ENCODE assay signal across 30 mouse cellular contexts in the genomic region with DNA sequence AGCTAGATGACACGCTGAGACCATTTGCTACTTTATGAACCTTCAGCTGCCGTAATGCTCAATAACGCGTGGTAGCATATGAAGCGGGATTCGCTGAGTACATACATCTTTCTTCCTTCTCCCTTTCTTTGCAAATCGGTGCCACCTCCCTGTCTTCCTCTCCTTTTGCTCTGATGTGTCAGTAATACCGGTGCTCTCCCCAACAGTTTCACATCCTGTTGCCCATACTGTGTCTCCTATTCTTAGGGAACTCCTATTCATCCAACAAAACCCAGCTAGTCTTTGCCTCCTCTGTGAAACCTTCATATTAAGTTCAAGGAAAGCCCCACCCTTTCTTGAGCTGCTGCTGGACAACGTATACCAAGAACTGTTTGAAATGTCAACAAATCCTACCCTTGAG.
"Had no signal": no experiment of that assay in that cellular context is flagged by ENCODE, and none has a peak within 500 bp of the region (broad histone marks: within the 10 kb centered on the region; RNA-seq: fewer than 3 reads in every experiment).

No protein-coding gene starts in this region.

- DNase-seq: heart, postnatal 10 days; heart, postnatal 14 days; heart, postnatal 36 days; heart, postnatal 4 days; kidney, adult 11 months; kidney, adult 18-20 months; kidney, adult 2 months; kidney, adult 8-10 months; kidney, adult 9 months; kidney, postnatal 10 days; kidney, postnatal 14 days; kidney, postnatal 25 days; kidney, postnatal 36 days; kidney, postnatal 4 days; layer of hippocampus, adult 9-11 months; layer of hippocampus, postnatal 36 days had no signal

- H3K27ac ChIP-seq: heart, embryonic 13.5 days; heart, embryonic 15.5 days; hindbrain, embryonic 10.5 days; hindbrain, embryonic 12.5 days; hindbrain, embryonic 13.5 days; hindbrain, embryonic 14.5 days; hindbrain, embryonic 15.5 days; hindbrain, postnatal 0 days; intestine, embryonic 15.5 days; kidney, embryonic 15.5 days; kidney, postnatal 0 days; layer of hippocampus, adult 2 months; left cerebral cortex, adult 2 months had no signal

- H3K9ac ChIP-seq: heart, embryonic 12.5 days; heart, embryonic 13.5 days; heart, embryonic 15.5 days; hindbrain, embryonic 12.5 days; hindbrain, embryonic 13.5 days; hindbrain, embryonic 14.5 days; hindbrain, embryonic 15.5 days; intestine, embryonic 15.5 days; kidney, embryonic 15.5 days had no signal

- H3K36me3 ChIP-seq: heart, embryonic 12.5 days; heart, embryonic 13.5 days; heart, embryonic 15.5 days; hindbrain, embryonic 10.5 days; hindbrain, embryonic 12.5 days; hindbrain, embryonic 13.5 days; hindbrain, embryonic 15.5 days; intestine, embryonic 15.5 days; kidney, embryonic 15.5 days had no signal

- H3K4me2 ChIP-seq: heart, embryonic 12.5 days; heart, embryonic 13.5 days; heart, embryonic 15.5 days; hindbrain, embryonic 12.5 days; hindbrain, embryonic 13.5 days; hindbrain, embryonic 14.5 days; hindbrain, embryonic 15.5 days; intestine, embryonic 15.5 days; kidney, embryonic 15.5 days had no signal

- H3K9me3 ChIP-seq: heart, embryonic 12.5 days; heart, embryonic 13.5 days; heart, embryonic 15.5 days; hindbrain, embryonic 10.5 days; hindbrain, embryonic 12.5 days; hindbrain, embryonic 13.5 days; hindbrain, embryonic 15.5 days; intestine, embryonic 15.5 days; kidney, embryonic 15.5 days had no signal

- H3K27me3 ChIP-seq: hindbrain, embryonic 12.5 days; hindbrain, embryonic 13.5 days; hindbrain, embryonic 15.5 days; intestine, embryonic 15.5 days; kidney, embryonic 15.5 days had no signal

- H3K4me1 ChIP-seq: heart, embryonic 12.5 days; heart, embryonic 13.5 days; heart, embryonic 15.5 days; intestine, embryonic 15.5 days had no signal

- H3K4me3 ChIP-seq: heart, embryonic 12.5 days; heart, embryonic 13.5 days; heart, embryonic 15.5 days; hindbrain, embryonic 10.5 days; hindbrain, embryonic 12.5 days; hindbrain, embryonic 13.5 days; hindbrain, embryonic 15.5 days; intestine, embryonic 15.5 days; kidney, embryonic 15.5 days; layer of hippocampus, adult 2 months; left cerebral cortex, adult 2 months had no signal
